Mouse (Mus musculus): ENCODE data around the gene Clec16a. TPM values are rescaled to one million over a fixed set of nuclear protein-coding genes. Genes with fewer than 3 reads are reported as not detected.

The Clec16a gene
- polyA plus RNA-seq, 2 experiments = 2.7 to 10.0 TPM

GRCm38 (mm10) chr16:10533781-10534180 lies 11.4 kb upstream of the Clec16a start:
- 61% methylated on average over 4 of the region's 4 CpGs for WGBS (ENCODE audit: insufficient replicate concordance)
- Histone ChIP-seq H3K9me3 (ENCODE audit: control insufficient read depth, low read length) (no peaks in the 10 kb centered on the region), H3K9ac (replicated peaks) (no peak overlapping the region), H3K27ac (no peak overlapping the region), H3K36me3 (replicated peaks; ENCODE audit: control insufficient read depth, insufficient read depth, low read depth) (no peaks in the 10 kb centered on the region), H3K4me3 (ENCODE audit: insufficient read depth in 1 of 2, low read depth in 2 of 2, low read length in 2 of 2) (no peak overlapping the region), H3K4me2 (ENCODE audit: low read depth) (no peak overlapping the region), H3K4me1 (replicated peaks; ENCODE audit: control insufficient read depth in 2 of 2, insufficient read depth in 2 of 2, low read length in 1 of 2) (no peaks in the 10 kb centered on the region), H3K27me3 (ENCODE audit: control insufficient read depth, insufficient read depth, low read length) (no peaks in the 10 kb centered on the region)
- no peak for TF ChIP-seq CTCF (IDR thresholded peaks at IDR 0.05; ENCODE audit: low read depth)
- TF ChIP-seq EP300 (IDR thresholded peaks at IDR 0.05; ENCODE audit: low read depth) = no peak
- no peak for DNase-seq (ENCODE audit: low read depth in 3 of 3, low spot score in 3 of 3)
- no peak for ATAC-seq (ENCODE audit: insufficient read depth)

GRCm38 (mm10) chr16:10534567-10534966 lies 10.6 kb upstream of the Clec16a start:
- DNase-seq (ENCODE audit: low read depth in 3 of 3, low spot score in 3 of 3) = no peak
- WGBS (ENCODE audit: insufficient replicate concordance) = 66% methylated on average over 7 of the region's 7 CpGs
- no peak overlapping the region for H3K9ac ChIP-seq (replicated peaks)
- TF ChIP-seq EP300 (IDR thresholded peaks at IDR 0.05; ENCODE audit: low read depth) = no peak
- TF ChIP-seq CTCF (IDR thresholded peaks at IDR 0.05; ENCODE audit: low read depth) = no peak
- H3K27me3 ChIP-seq (ENCODE audit: control insufficient read depth, insufficient read depth, low read length) = no peaks in the 10 kb centered on the region
- H3K4me2 ChIP-seq (ENCODE audit: low read depth) = no peak overlapping the region
- H3K27ac ChIP-seq = no peak overlapping the region
- no peak for ATAC-seq (ENCODE audit: insufficient read depth)
- H3K4me1 ChIP-seq (replicated peaks; ENCODE audit: control insufficient read depth in 2 of 2, insufficient read depth in 2 of 2, low read length in 1 of 2) = no peaks in the 10 kb centered on the region
- no peaks in the 10 kb centered on the region for H3K36me3 ChIP-seq (replicated peaks; ENCODE audit: control insufficient read depth, insufficient read depth, low read depth)
- H3K4me3 ChIP-seq (ENCODE audit: insufficient read depth in 1 of 2, low read depth in 2 of 2, low read length in 2 of 2) = no peak overlapping the region
- H3K9me3 ChIP-seq (ENCODE audit: control insufficient read depth, low read length) = no peaks in the 10 kb centered on the region

- DNase-seq (ENCODE audit: low read depth in 3 of 3, low spot score in 3 of 3) = no peak
- Histone ChIP-seq H3K27ac (no peak overlapping the region), H3K4me3 (ENCODE audit: insufficient read depth in 1 of 2, low read depth in 2 of 2, low read length in 2 of 2) (no peak overlapping the region), H3K9ac (replicated peaks) (no peak overlapping the region), H3K27me3 (ENCODE audit: control insufficient read depth, insufficient read depth, low read length) (no peaks in the 10 kb centered on the region), H3K9me3 (ENCODE audit: control insufficient read depth, low read length) (no peaks in the 10 kb centered on the region), H3K4me2 (ENCODE audit: low read depth) (no peak overlapping the region), H3K36me3 (replicated peaks; ENCODE audit: control insufficient read depth, insufficient read depth, low read depth) (no peaks in the 10 kb centered on the region), H3K4me1 (replicated peaks; ENCODE audit: control insufficient read depth in 2 of 2, insufficient read depth in 2 of 2, low read length in 1 of 2) (peaks cover 0 to 6% of the 10 kb centered on the region in 2 experiments; a peak in 1 of 4 replicates)
- WGBS (ENCODE audit: insufficient replicate concordance) = 54% methylated on average over 5 of the region's 5 CpGs
- no peak for TF ChIP-seq CTCF (IDR thresholded peaks at IDR 0.05; ENCODE audit: low read depth)
- ATAC-seq (ENCODE audit: insufficient read depth) = no peak
These were observed 8.8 kb upstream of the Clec16a start for GRCm38 (mm10) chr16:10536323-10536722.

- Histone ChIP-seq H3K27me3 (ENCODE audit: control insufficient read depth, insufficient read depth, low read length) (no peaks in the 10 kb centered on the region), H3K4me2 (ENCODE audit: low read depth) (no peak overlapping the region), H3K4me1 (replicated peaks; ENCODE audit: control insufficient read depth in 2 of 2, insufficient read depth in 2 of 2, low read length in 1 of 2) (peaks cover 0 to 12% of the 10 kb centered on the region in 2 experiments; a peak in 3 of 4 replicates), H3K27ac (no peak overlapping the region), H3K9ac (replicated peaks) (no peak overlapping the region), H3K4me3 (ENCODE audit: insufficient read depth in 1 of 2, low read depth in 2 of 2, low read length in 2 of 2) (no peak overlapping the region), H3K36me3 (replicated peaks; ENCODE audit: control insufficient read depth, insufficient read depth, low read depth) (no peaks in the 10 kb centered on the region), H3K9me3 (ENCODE audit: control insufficient read depth, low read length) (no peaks in the 10 kb centered on the region)
- ATAC-seq (ENCODE audit: insufficient read depth) = no peak
- no peak for TF ChIP-seq EP300 (IDR thresholded peaks at IDR 0.05; ENCODE audit: low read depth)
- no peak for TF ChIP-seq CTCF (IDR thresholded peaks at IDR 0.05; ENCODE audit: low read depth)
- no peak for DNase-seq (ENCODE audit: low read depth in 3 of 3, low spot score in 3 of 3)
- WGBS (ENCODE audit: insufficient replicate concordance) = 69% methylated on average over 3 of the region's 3 CpGs
These were observed 8.2 kb upstream of the Clec16a start for GRCm38 (mm10) chr16:10536961-10537360.

- peak overlapping the region; percentile 92 for H3K4me2 ChIP-seq (ENCODE audit: low read depth)
- DNase-seq (ENCODE audit: low read depth in 3 of 3, low spot score in 3 of 3) (no peak), ATAC-seq (ENCODE audit: insufficient read depth) (no peak)
- no peaks in the 10 kb centered on the region for H3K9me3 ChIP-seq (ENCODE audit: control insufficient read depth, low read length)
- H3K27me3 ChIP-seq (ENCODE audit: control insufficient read depth, insufficient read depth, low read length) = no peaks in the 10 kb centered on the region
- TF ChIP-seq CTCF (IDR thresholded peaks at IDR 0.05; ENCODE audit: low read depth) = 0 out of 2 replicates have a peak, but pooled peaks have one; percentile 11
- TF ChIP-seq EP300 (IDR thresholded peaks at IDR 0.05; ENCODE audit: low read depth) = no peak
- no peaks in the 10 kb centered on the region for H3K36me3 ChIP-seq (replicated peaks; ENCODE audit: control insufficient read depth, insufficient read depth, low read depth)
- WGBS (ENCODE audit: insufficient replicate concordance) = 58% methylated on average over 16 of the region's 16 CpGs
- no peak overlapping the region for H3K27ac ChIP-seq
- H3K4me3 ChIP-seq (ENCODE audit: insufficient read depth in 1 of 2, low read depth in 2 of 2, low read length in 2 of 2) = peak overlapping the region in 1 of 2 experiments; percentile 75; a peak in 1 of 4 replicates
- no peak overlapping the region for H3K9ac ChIP-seq (replicated peaks)
- H3K4me1 ChIP-seq (replicated peaks; ENCODE audit: control insufficient read depth in 2 of 2, insufficient read depth in 2 of 2, low read length in 1 of 2) = peaks cover 6 to 19% of the 10 kb centered on the region in 2 experiments
These were observed 4.2 kb upstream of the Clec16a start for GRCm38 (mm10) chr16:10540763-10541597.

Measured in liver, embryonic 14.5 days (tissue).